Mouse (Mus musculus): Measurements from ENCODE around the gene Thpo.

DNA sequence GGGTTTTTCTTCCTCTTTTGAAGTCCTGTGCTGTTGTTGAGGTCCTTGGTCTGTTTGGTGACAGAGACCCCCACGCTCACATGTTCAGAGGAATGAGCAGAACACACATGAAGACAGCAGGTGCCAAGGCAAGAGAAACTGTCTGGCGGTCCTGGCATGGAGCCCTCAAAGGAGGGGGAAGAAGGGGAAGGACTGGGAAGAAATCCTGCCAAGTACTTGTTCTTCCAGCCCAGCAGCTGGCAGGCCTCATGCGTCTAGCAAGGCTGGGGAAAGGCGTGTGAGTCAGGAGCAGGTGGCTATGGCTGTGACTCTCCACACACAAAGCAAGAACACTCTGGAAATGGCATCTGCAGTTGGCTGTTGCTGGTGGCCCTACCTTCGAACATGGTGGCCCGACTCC lies 12.3 kb upstream of the Thpo start:
- TF ChIP-seq GATA1 (IDR thresholded peaks at IDR 0.05; ENCODE audit: borderline replicate concordance, low read length): no peak
- TF ChIP-seq CTCF (IDR thresholded peaks at IDR 0.05; ENCODE audit: low read depth, low read length): no peak
- no peak for TF ChIP-seq GATA2 (IDR thresholded peaks at IDR 0.05; ENCODE audit: borderline replicate concordance, low read depth, low read length)
- TF ChIP-seq TAL1 (conservative IDR thresholded peaks at IDR 0.05; ENCODE audit: low read depth, low read length): no peak
- no peak for TF ChIP-seq POLR2AphosphoS5 (IDR thresholded peaks at IDR 0.05; ENCODE audit: insufficient replicate concordance, low read depth, low read length)
